Mouse (Mus musculus): ENCODE results near the gene Pcdh10.

The Pcdh10 gene

DNA sequence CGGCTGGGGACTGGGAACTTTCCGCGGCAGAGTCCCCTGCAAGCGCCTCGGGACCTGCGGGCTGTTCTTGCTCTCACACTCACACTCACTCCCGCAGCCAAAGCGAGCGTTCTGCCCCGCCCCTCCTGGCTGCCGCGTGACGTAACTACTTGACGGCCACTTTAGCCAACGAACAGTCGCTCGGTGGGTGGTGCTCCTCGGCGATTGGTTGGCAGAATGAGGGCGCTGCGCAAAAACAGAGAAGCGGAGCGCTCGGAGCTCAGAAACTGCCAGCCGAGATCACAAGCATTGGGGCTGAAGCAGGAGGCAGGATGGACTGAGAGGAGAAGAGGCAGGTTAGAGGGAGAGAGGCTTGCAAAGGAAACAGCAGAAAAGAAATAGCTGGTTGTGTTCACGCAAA, at the start of gene Pcdh10:
Pcdh10 (plus strand) TSS at position 254 of the 400 bp plus-strand sequence.
- DNase-seq, result peak; percentile 99

DNA sequence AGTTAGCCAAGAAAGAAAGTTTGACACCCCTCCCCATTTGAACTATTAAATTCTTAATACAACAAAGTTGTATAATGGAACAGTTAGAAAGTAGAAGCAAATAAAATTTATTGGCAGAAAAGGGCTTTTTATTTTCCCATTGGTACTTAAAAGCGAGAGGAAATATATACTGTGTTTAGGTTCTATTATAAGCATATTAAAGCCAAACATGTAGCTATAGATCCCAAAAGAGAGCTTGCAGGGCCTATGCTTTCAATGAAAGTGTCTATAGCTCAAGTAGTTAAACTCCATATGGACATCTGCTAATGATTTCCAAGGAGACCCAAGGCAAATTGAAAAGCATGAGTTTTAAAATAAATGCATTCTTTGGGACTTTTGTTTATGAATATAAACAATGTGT, 22.3 kb upstream of the Pcdh10 start:
- no peak for DNase-seq

DNA sequence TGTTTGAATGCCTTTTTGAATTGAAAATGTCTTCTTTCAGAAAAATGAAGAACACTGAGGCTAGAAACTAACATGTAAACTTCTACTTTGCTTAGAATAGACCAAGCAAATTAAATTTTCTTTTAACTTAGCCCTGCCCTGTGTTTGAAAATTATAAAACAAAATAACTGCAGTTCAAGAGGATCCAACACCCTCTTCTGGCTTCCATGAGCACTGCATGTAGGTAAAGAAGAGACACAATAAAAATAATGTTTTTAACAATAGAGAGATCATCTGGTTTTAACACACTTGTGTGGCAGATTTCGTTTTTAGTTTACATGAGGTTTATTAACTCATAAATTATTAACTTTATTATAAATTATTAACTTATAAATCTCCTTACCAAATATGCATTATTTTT, 9.2 kb upstream of the Pcdh10 start:
- DNase-seq, result no peak

DNA sequence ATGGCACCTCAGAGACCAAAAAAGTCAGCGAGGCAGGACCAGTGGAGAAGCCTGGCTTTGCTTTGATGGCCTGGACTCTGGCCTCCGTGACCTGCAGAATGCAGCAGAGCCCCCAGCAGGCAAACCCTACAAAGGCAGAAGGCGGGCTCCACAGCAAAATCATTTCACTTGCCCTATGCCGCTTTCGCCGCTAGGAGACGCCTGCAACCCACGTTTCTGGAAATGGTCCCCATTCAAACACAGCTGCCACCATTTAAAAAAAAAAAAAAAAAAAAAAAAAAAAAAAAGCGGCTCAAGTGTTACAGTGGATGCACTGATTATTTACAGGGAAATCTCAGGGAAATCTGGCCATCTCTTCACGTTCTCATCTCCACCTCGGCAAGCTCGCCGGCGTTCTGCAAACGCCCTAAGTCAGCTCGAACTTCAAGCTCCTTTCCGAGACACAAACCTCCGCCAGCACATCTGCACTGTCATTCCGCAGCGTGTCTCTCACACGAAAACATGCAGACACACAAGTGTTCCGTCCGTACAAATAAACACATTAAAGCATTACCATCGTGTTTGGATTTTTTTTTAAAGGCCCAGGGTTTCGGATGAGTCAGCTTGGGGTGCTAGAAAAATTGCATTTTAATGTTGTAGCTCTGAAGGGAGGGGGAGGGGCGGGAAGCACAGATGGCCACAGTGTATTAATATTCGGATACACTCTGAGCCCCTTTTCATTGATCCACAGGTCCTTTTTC, 2.3 kb upstream of the Pcdh10 start:
- DNase-seq, result peak; percentile 85

DNA sequence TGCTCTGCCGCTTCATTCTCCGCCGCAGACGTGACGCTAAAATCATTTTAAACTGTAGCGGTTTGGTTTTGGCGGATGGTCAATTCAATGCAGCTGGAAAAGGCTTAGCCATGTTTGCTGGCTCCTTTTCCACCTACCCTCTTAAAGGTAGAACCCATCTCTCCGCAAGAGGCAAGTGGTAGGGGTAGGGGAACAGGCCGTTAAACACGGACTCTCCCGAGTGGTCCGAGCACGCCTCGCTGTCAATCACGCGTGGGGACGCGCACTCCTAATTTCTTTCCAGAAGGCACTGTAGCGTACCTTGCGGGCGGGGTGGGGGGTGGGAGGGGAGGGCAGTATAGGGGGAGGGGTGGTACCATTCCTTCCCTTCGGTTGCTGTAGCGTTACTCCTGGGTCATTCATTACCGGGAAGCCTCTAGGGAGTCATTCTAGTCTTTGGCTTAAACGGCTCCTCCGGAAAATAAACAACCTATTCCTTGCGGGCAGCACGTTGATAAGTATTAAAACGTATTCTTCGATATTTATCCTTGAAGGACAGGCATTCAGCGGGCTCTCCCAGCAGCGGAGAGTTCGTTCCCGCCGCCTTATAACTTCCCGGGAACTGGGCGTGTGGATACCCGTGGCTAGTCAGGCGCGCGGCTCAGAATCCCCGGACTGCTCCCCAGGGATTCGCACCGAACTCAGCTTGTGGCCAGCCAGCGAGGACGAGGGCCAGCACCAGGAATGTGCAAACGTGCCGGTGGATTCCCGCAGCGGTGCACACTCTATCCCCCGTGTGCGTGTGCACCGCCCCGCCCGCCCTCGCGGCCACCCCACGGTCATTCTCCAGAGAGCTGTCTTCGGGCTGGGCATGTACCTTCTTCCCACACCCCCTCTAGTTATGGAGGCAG, 1.5 kb upstream of the Pcdh10 start:
- DNase-seq, result peak; percentile 88

DNA sequence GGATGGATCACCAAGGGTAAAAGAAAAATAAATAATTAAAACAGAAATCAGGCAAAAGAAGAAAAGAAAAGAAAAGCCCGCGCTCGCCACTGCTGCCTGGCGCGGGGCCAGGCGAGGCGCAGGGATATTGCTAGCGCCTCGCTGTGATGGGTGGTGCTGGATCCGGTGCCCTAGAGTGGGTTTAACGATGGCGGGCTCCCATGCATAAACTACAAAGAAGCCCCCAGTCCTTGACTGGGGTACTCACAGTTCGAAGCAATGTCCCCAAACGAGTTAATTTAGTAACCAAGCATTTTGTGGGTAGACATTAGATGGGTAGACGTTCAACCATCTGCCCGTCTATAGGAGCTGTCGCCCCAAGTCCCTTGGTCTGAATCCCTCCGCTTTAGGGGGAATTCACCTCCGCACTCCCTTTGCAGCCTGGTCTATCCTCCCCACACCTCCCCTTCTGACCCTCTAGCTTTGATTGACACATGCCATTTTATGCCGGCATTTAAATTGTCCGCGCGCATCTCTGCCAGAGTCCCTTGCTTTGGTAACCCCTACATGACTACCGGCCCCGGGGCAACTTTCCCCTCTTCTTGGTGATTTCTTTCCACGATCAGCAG, 703 bp upstream of the Pcdh10 start:
- DNase-seq, result no peak

DNA sequence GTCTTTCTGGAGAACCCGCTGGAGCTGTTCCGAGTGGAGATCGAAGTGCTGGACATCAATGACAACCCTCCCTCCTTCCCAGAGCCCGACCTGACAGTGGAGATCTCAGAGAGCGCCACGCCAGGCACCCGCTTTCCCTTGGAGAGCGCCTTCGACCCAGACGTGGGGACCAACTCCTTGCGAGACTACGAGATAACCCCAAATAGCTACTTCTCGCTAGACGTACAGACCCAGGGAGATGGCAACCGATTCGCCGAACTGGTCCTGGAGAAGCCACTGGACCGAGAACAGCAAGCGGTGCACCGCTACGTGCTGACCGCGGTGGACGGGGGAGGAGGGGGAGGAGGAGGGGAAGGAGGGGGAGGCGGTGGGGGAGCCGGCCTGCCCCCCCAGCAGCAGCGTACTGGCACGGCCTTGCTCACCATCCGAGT, 1.4 kb downstream of the Pcdh10 start:
- peak; percentile 84 for DNase-seq

DNA sequence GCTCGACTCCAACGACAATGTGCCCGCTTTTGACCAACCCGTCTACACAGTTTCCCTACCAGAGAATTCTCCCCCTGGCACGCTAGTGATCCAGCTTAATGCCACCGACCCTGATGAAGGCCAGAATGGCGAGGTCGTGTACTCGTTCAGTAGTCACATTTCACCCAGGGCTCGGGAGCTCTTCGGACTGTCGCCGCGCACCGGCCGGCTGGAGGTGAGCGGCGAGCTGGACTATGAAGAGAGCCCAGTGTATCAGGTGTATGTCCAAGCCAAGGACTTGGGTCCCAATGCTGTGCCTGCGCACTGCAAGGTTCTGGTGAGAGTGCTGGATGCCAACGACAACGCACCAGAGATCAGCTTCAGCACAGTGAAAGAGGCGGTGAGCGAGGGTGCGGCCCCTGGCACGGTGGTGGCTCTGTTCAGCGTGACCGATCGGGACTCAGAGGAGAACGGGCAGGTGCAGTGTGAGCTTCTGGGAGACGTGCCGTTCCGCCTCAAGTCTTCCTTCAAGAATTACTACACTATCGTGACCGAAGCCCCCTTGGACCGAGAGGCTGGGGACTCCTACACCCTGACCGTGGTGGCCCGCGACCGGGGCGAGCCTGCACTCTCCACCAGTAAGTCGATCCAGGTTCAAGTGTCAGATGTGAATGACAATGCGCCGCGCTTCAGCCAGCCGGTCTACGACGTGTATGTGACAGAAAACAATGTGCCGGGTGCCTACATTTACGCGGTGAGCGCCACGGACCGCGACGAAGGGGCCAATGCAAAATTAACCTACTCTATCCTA, 2.0 kb downstream of the Pcdh10 start:
- DNase-seq, result no peak

DNA sequence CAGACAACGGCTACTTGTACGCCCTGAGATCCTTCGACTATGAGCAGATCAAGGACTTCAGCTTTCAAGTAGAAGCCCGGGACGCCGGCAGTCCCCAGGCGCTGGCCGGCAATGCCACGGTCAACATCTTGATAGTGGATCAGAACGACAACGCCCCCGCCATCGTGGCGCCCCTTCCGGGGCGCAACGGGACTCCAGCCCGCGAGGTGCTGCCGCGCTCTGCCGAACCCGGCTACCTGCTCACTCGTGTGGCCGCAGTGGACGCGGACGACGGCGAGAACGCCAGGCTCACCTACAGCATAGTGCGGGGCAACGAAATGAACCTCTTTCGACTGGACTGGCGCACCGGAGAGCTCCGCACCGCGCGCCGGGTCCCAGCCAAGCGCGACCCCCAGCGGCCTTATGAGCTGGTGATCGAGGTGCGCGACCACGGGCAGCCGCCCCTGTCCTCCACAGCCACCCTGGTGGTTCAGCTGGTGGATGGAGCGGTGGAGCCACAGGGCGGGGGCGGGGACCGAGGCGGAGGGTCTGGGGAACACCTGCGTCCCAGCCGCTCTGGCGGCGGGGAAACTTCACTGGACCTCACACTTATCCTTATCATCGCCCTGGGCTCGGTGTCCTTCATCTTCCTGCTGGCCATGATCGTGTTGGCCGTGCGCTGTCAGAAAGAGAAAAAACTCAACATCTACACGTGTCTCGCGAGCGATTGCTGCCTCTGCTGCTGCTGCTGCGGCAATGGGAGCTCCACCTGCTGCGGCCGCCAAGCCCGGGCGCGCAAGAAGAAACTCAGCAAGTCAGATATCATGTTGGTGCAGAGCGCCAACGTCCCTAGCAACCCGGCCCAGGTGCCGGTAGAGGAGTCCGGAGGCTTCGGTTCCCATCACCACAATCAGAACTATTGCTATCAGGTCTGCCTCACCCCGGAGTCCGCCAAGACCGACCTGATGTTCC, 2.9 kb downstream of the Pcdh10 start:
- DNase-seq, result no peak

DNA sequence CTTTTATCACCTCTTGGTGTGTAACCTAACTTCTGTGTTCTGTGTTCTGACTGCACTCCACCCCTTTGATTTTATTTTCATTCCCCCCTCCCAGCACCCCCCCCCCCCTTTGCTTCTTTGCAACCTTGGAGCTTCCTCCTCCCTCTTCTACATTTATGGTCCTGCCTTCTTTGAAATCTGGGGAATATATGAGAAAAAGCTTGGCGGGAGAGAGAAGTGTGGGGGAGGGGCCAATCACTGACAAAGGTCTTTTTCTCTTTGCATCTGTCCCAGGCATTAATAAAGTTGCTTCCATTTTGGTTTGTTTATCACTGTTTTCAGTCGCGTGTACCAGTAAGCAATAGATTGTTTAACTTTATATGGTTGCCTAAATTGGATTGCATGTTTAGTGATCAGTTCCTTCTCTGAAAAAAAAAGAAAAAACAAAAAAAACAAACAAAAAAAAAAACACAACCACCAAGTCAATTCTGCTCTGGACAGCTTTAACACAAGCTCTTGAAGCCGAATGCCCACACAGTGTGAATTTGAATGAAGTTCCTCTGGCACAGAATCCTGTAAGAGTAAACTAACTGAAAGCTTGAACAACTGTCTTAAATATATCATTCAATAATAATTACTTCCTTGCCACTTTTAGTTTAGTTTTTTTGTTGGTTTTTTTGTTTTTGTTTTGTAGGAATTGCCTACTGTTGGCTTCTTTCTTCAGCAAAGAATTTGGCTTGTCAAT, 4.0 kb downstream of the Pcdh10 start:
- DNase-seq, result no peak

DNA sequence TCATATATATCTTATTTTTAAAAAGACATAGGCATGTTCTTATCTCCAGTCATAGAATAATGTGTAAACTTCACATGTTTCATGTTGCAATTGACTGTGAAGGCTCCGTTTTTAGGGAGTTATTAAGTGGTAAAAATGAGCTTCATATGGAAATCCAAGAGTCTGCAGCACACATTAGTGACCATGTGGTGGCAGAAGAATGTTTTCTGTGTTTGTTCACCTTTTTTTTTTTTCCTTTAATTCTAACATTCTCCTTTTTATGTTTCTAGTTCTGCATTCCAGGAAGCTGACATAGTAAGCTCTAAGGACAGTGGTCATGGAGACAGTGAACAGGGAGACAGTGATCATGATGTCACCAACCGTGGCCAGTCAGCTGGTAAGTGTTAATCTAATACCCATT, 5.6 kb downstream of the Pcdh10 start:
- DNase-seq, result no peak

DNA sequence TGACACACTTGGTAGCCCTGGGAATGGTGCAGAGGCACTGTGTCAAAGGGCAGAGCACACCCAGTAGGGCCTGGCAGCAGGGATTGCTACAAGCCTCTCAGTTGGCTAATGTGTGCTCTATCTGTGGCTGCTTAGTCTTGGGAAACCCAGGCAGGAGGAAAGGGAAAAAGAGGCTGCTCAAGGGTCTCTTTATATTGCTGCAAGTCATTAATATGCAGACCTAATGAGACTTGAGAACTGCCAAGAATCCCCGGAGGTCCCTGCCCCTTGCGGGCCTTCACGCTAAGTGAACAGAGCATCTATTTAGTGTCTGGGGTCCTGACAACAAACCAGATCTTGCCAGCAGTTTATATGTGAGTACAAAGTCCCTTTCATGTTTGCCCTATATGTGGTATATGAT, 6.8 kb downstream of the Pcdh10 start:
- DNase-seq, result no peak

DNA sequence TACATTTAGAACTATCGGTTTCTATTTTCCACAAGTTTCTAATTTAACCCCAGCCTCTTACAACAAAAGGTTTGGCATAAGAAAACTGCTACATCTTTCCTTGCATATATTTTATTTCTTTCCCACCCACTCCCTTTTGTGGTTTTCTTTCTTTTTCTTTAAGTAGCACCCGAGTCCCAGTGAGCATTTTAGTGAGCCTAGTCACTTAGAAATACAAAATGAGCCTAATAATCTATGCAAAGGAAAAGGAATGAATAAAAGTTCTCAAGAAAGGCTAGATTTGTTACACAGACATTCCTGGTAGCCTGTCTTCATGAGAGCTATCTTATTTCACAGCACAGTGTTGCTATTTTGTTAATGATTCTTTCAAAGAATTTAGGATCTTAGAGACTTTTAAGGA, 7.3 kb downstream of the Pcdh10 start:
- DNase-seq, result no peak

DNA sequence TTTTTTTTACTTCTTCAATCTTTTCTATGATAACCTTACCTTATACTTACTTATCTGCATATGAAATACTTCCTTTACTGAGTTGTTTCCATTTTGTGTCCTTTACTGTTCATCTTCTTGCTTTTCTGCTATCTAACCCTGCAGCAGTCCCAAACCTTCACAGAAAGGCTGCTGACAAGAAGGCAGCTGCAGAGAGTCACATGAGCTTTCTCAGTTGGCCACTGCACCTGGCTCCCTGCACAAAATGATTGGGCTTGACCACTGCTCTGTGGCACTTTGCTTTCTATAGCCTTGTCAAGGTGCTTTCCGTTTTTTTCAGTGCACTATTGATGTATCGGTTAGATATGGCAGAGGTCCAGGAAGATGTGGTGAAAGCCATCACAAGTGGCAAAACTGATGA, 8.3 kb downstream of the Pcdh10 start:
- DNase-seq, result no peak

DNA sequence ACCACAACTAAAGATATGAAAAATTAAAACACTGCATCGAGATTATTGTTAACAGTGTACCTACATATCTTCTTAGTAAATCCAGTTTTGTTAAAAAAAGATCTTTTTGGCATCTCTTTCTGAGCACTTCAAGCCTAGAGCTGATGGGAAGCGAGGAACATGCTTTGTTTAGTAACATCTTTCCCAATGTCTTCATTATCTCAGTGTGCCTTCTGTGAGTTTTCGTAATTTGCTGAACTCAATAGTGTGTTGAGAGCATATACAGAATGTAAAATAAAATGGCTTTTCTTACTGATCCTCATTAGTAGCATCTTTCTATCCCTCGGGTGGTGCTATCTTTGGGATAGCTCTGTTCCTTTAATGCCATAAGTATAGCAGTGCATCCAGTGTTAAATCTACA, 18.9 kb downstream of the Pcdh10 start:
- no peak for DNase-seq

DNA sequence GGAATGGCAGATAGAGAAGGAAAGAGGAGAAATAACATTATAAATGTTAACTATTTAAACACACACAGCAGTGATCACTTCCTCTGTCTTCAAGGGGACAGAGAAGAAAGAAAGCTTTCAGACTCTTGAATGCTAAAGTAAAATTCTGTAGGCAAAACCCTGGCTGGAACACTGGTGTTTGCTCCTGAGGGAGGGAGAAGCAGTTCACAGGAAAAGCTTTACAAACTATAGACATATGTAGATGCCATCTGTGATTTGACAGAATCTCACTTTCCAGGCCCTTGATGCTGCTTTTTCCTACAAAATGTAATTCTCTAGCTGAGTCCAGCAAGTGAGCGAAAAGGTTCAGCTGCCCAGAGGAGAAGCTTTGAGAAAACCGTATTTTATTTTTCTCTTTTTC, 25.0 kb downstream of the Pcdh10 start:
- no peak for DNase-seq

DNA sequence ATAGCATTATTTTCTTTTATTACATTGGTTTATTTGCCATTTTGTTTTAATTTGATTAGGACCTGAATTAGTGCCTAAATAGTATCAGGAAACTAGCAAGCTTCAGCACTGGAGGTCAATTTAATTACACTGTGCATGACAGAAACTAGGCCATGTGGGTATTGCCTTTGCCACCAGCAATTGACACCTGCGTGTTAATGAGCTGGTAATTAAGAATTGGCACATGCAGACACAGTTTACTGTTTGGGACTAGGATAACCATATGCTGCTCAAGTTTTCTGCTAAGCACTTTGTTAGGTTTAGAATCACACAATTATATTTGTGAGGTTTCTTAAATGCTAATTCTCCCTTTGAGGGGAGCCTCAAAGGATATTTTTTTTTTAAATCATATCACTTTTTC, 53.5 kb downstream of the Pcdh10 start:
- no peak for DNase-seq

DNA sequence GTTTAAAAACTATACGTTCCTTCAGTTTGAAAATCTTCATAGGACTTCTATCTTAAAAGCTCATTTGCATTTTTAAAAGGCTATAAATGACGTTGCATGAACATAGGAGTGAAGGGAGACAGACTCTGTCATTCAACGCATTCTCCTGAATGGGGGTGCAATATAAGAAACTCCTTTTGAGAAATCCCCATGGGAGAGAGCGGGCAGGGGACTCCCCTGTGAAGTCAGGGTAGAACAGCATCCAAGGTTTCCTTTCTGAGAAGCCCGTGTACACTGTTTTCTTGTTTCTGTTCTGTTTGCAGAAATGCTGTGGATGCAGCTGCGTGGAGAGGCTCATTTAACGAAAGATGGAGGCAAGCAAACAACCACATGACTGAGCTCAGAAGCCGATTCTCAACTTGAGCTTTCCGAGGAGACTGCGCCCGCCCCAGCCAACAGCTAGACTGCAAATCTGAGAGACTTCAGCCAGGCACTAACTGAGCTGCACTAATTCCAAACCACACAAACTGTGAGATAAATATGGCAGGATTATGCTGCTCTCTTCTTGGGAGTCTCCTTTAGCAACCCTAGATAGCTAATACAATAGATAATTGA, 54.1 kb downstream of the Pcdh10 start:
- no peak for DNase-seq

Measured in heart, adult 11 months (tissue).